Mouse (Mus musculus) midbrain, embryonic 15.5 days (tissue): ENCODE results near the gene Dusp15. TPM values are rescaled to one million over a fixed set of nuclear protein-coding genes. Genes with fewer than 3 reads are reported as not detected.

Experiments used
- ATAC-seq: fragments of 200-750 bp; cut with Nextera tagmentation; replicated peaks from 2 replicates; pipeline ENCODE4 v1.8.0; 2017; ENCODE audit warnings: moderate TSS enrichment
- H3K27ac ChIP-seq: fragments of 300-500 bp; sonication (generic); 2 replicates; pipeline ENCODE4 v1.5.1; 2015; ENCODE audit warnings: mild to moderate bottlenecking, inconsistent platforms
- H3K27me3 ChIP-seq: fragments of 300-500 bp; sonication (generic); replicated peaks from 2 replicates; pipeline ENCODE4 v1.6.1; 2015; ENCODE audit warnings: inconsistent platforms
- H3K36me3 ChIP-seq: fragments of 300-500 bp; sonication (generic); replicated peaks from 2 replicates; pipeline ENCODE4 v1.6.1; 2015; ENCODE audit warnings: inconsistent platforms
- H3K4me1 ChIP-seq: fragments of 300-500 bp; sonication (generic); 2 replicates; pipeline ENCODE4 v1.6.1; 2015; ENCODE audit warnings: inconsistent platforms
- H3K4me2 ChIP-seq: fragments of 300-500 bp; sonication (generic); 2 replicates; pipeline ENCODE4 v1.6.1; 2015; ENCODE audit warnings: inconsistent platforms, mild to moderate bottlenecking, moderate library complexity
- H3K4me3 ChIP-seq: fragments of 300-500 bp; sonication (generic); 2 replicates; pipeline ENCODE4 v1.5.1; 2015; ENCODE audit warnings: mild to moderate bottlenecking, inconsistent platforms
- H3K9ac ChIP-seq: fragments of 300-500 bp; sonication (generic); 2 replicates; pipeline ENCODE4 v1.6.1; 2015; ENCODE audit warnings: mild to moderate bottlenecking, inconsistent platforms
- H3K9me3 ChIP-seq: fragments of 300-500 bp; sonication (generic); 2 replicates; pipeline ENCODE4 v1.6.1; 2016; ENCODE audit warnings: inconsistent platforms
- WGBS: fragments of 180-500 bp; shearing (Covaris S2); methylation state at CpG from one replicate; pipeline ENCODE4 v1.1.7; 2015; ENCODE audit warnings: mixed read lengths; 5-methylcytosine and 5-hydroxymethylcytosine counted together
- polyA plus RNA-seq: library from polyadenylated mRNA; unstranded; fragments of >200 nt; fragmentation: Nextera tagmentation; extraction: Ambion mirVana; gene quantifications from 2 replicates; pipeline ENCODE4 v1.2.1, GENCODE M21; 2015

The Dusp15 gene
- polyA plus RNA-seq, 1 experiment from 2014 or later, result 14.0 TPM

- no peak overlapping the region for H3K9ac ChIP-seq
- H3K4me3 ChIP-seq, result no peak overlapping the region
- H3K36me3 ChIP-seq, result no peaks in the 10 kb centered on the region
- H3K27me3 ChIP-seq, result peaks cover 37% of the 10 kb centered on the region
- H3K4me2 ChIP-seq, result no peak overlapping the region
- ATAC-seq, result no peak
- WGBS, result 41% methylated on average over 7 of the region's 7 CpGs
- no peaks in the 10 kb centered on the region for H3K9me3 ChIP-seq
- no peak overlapping the region for H3K27ac ChIP-seq
- peaks cover 9% of the 10 kb centered on the region; the same call in 1 of the 2 replicates for H3K4me1 ChIP-seq
Measured at GRCm38 (mm10) chr2:152913471-152913870, 38.0 kb downstream of the Dusp15 start.

- Histone ChIP-seq H3K27me3 (peaks cover 37% of the 10 kb centered on the region), H3K27ac (no peak overlapping the region), H3K4me2 (no peak overlapping the region), H3K9ac (no peak overlapping the region), H3K4me1 (peaks cover 12% of the 10 kb centered on the region; the same call in 1 of the 2 replicates), H3K36me3 (no peaks in the 10 kb centered on the region), H3K4me3 (no peak overlapping the region), H3K9me3 (no peaks in the 10 kb centered on the region)
- ATAC-seq, result no peak
- WGBS, result 31% methylated on average over 6 of the region's 6 CpGs
Measured at GRCm38 (mm10) chr2:152911432-152911831, 40.1 kb downstream of the Dusp15 start.

GRCm38 (mm10) chr2:152911031-152911430 lies 40.5 kb downstream of the Dusp15 start, which contains the start of gene Mylk2:
Gene Mylk2 (plus strand): TSS chr2:152911352.
- Histone ChIP-seq H3K36me3 (no peaks in the 10 kb centered on the region), H3K4me1 (peaks cover 12% of the 10 kb centered on the region; the same call in 1 of the 2 replicates), H3K4me2 (no peak within 1 kb of the TSS), H3K27me3 (peaks cover 37% of the 10 kb centered on the region), H3K9me3 (no peaks in the 10 kb centered on the region), H3K27ac (no peak within 1 kb of the TSS), H3K4me3 (no peak within 1 kb of the TSS), H3K9ac (no peak within 1 kb of the TSS)
- 34% methylated on average over 12 of the region's 12 CpGs for WGBS
- no peak for ATAC-seq

GRCm38 (mm10) chr2:152909848-152910247 lies 41.6 kb downstream of the Dusp15 start:
- Histone ChIP-seq H3K27me3 (peaks cover 31% of the 10 kb centered on the region), H3K36me3 (no peaks in the 10 kb centered on the region), H3K9me3 (no peaks in the 10 kb centered on the region), H3K27ac (no peak overlapping the region), H3K4me2 (no peak overlapping the region), H3K9ac (no peak overlapping the region), H3K4me1 (peaks cover 11% of the 10 kb centered on the region; the same call in 1 of the 2 replicates), H3K4me3 (no peak overlapping the region)
- no peak for ATAC-seq
- WGBS, result 83% methylated on average over 6 of the region's 6 CpGs

GRCm38 (mm10) chr2:152907114-152907943 lies 44.2 kb downstream of the Dusp15 start:
- 0 out of 2 replicates have a peak, but pooled peaks cover 3% of the 10 kb centered on the region for H3K4me1 ChIP-seq
- H3K27me3 ChIP-seq, result peaks cover 16% of the 10 kb centered on the region
- H3K4me2 ChIP-seq, result no peak overlapping the region
- H3K9ac ChIP-seq, result no peak overlapping the region
- no peak overlapping the region for H3K27ac ChIP-seq
- H3K4me3 ChIP-seq, result no peak overlapping the region
- H3K36me3 ChIP-seq, result no peaks in the 10 kb centered on the region
- WGBS, result 56% methylated on average over 14 of the region's 14 CpGs
- no peak for ATAC-seq
- H3K9me3 ChIP-seq, result no peaks in the 10 kb centered on the region

GRCm38 (mm10) chr2:152906274-152907037 lies 45.0 kb downstream of the Dusp15 start:
- Histone ChIP-seq H3K4me2 (no peak overlapping the region), H3K36me3 (no peaks in the 10 kb centered on the region), H3K4me3 (no peak overlapping the region), H3K9me3 (no peaks in the 10 kb centered on the region), H3K4me1 (0 out of 2 replicates have a peak, but pooled peaks cover 3% of the 10 kb centered on the region), H3K9ac (no peak overlapping the region), H3K27ac (no peak overlapping the region), H3K27me3 (peaks cover 7% of the 10 kb centered on the region)
- 61% methylated on average over 9 of the region's 9 CpGs for WGBS
- ATAC-seq, result no peak

- ATAC-seq, result no peak
- Histone ChIP-seq H3K27me3 (no peaks in the 10 kb centered on the region), H3K4me2 (no peak overlapping the region), H3K9me3 (no peaks in the 10 kb centered on the region), H3K4me1 (0 out of 2 replicates have a peak, but pooled peaks cover 3% of the 10 kb centered on the region), H3K36me3 (no peaks in the 10 kb centered on the region), H3K4me3 (no peak overlapping the region), H3K9ac (no peak overlapping the region), H3K27ac (no peak overlapping the region)
- 72% methylated on average over 11 of the region's 11 CpGs for WGBS
Measured at GRCm38 (mm10) chr2:152905036-152905829, 46.3 kb downstream of the Dusp15 start.

GRCm38 (mm10) chr2:152904127-152904643 lies 47.3 kb downstream of the Dusp15 start:
- ATAC-seq, result no peak
- Histone ChIP-seq H3K4me1 (0 out of 2 replicates have a peak, but pooled peaks cover 3% of the 10 kb centered on the region), H3K9me3 (no peaks in the 10 kb centered on the region), H3K4me2 (no peak overlapping the region), H3K4me3 (no peak overlapping the region), H3K9ac (no peak overlapping the region), H3K27me3 (no peaks in the 10 kb centered on the region), H3K36me3 (no peaks in the 10 kb centered on the region), H3K27ac (no peak overlapping the region)
- WGBS, result 84% methylated on average over 5 of the region's 5 CpGs

- 88% methylated on average over 4 of the region's 4 CpGs for WGBS
- H3K27ac ChIP-seq, result no peak overlapping the region
- H3K27me3 ChIP-seq, result no peaks in the 10 kb centered on the region
- ATAC-seq, result no peak
- no peak overlapping the region for H3K4me3 ChIP-seq
- 0 out of 2 replicates have a peak, but pooled peaks cover 3% of the 10 kb centered on the region for H3K4me1 ChIP-seq
- H3K36me3 ChIP-seq, result no peaks in the 10 kb centered on the region
- H3K9me3 ChIP-seq, result no peaks in the 10 kb centered on the region
- no peak overlapping the region for H3K4me2 ChIP-seq
- H3K9ac ChIP-seq, result no peak overlapping the region
Measured at GRCm38 (mm10) chr2:152903586-152903985, 47.9 kb downstream of the Dusp15 start.

- Histone ChIP-seq H3K27me3 (no peaks in the 10 kb centered on the region), H3K4me1 (0 out of 2 replicates have a peak, but pooled peaks cover 3% of the 10 kb centered on the region), H3K4me3 (no peak overlapping the region), H3K9ac (no peak overlapping the region), H3K9me3 (no peaks in the 10 kb centered on the region), H3K36me3 (no peaks in the 10 kb centered on the region), H3K27ac (no peak overlapping the region), H3K4me2 (no peak overlapping the region)
- WGBS, result 13% methylated on average over 3 of the region's 3 CpGs
- ATAC-seq, result no peak
Measured at GRCm38 (mm10) chr2:152902658-152903057, 48.8 kb downstream of the Dusp15 start.

GRCm38 (mm10) chr2:152901296-152901695 lies 50.2 kb downstream of the Dusp15 start:
- Histone ChIP-seq H3K4me3 (no peak overlapping the region), H3K27me3 (no peaks in the 10 kb centered on the region), H3K36me3 (no peaks in the 10 kb centered on the region), H3K4me2 (no peak overlapping the region), H3K27ac (no peak overlapping the region), H3K9ac (no peak overlapping the region), H3K4me1 (no peaks in the 10 kb centered on the region), H3K9me3 (no peaks in the 10 kb centered on the region)
- no peak for ATAC-seq
- 91% methylated on average over 15 of the region's 15 CpGs for WGBS
